Mouse (Mus musculus): Measurements from ENCODE around the gene Cep131. TPM values are rescaled to one million over a fixed set of nuclear protein-coding genes. Genes with fewer than 3 reads are reported as not detected.

The Cep131 gene
- polyA plus RNA-seq, 1 experiment: 19.8 TPM

GRCm38 (mm10) chr11:120067834-120068233 lies 18.8 kb downstream of the Cep131 start:
- TF ChIP-seq POLR2A (IDR thresholded peaks at IDR 0.05; ENCODE audit: borderline replicate concordance, control insufficient read depth, low read depth, low read length) (no peak), CTCF (IDR thresholded peaks at IDR 0.05; ENCODE audit: control insufficient read depth, insufficient read depth, low read length) (no peak)
- H3K4me1 ChIP-seq (ENCODE audit: control insufficient read depth, insufficient read depth, low read length): peaks cover 9% of the 10 kb centered on the region
- WGBS: 87% methylated on average over 17 of the region's 17 CpGs

GRCm38 (mm10) chr11:120065291-120065690 lies 21.3 kb downstream of the Cep131 start:
- WGBS: 21% methylated on average over 10 of the region's 10 CpGs
- Histone ChIP-seq H3K27ac (ENCODE audit: control insufficient read depth, insufficient read depth, low read depth, low read length, poor library complexity) (peak overlapping the region; percentile 93; the same call in 1 of the 2 replicates), H3K4me3 (replicated peaks; ENCODE audit: control insufficient read depth, low read depth, low read length) (peak overlapping the region; percentile 38), H3K4me1 (ENCODE audit: control insufficient read depth, insufficient read depth, low read length) (peaks cover 9% of the 10 kb centered on the region)
- 0 out of 2 replicates have a peak, but pooled peaks have one; percentile 29 for TF ChIP-seq POLR2A (IDR thresholded peaks at IDR 0.05; ENCODE audit: borderline replicate concordance, control insufficient read depth, low read depth, low read length)
- TF ChIP-seq CTCF (IDR thresholded peaks at IDR 0.05; ENCODE audit: control insufficient read depth, insufficient read depth, low read length): peak; percentile 70

More at GRCm38 (mm10) chr11:120067834-120068233, 18.8 kb downstream of the Cep131 start:
- Histone ChIP-seq H3K27ac (ENCODE audit: control insufficient read depth, insufficient read depth, low read depth, low read length, poor library complexity) (no peak overlapping the region), H3K4me3 (replicated peaks; ENCODE audit: control insufficient read depth, low read depth, low read length) (no peak overlapping the region)

GRCm38 (mm10) chr11:120064668-120065040 lies 22.0 kb downstream of the Cep131 start:
- Histone ChIP-seq H3K4me1 (ENCODE audit: control insufficient read depth, insufficient read depth, low read length) (peaks cover 9% of the 10 kb centered on the region), H3K27ac (ENCODE audit: control insufficient read depth, insufficient read depth, low read depth, low read length, poor library complexity) (peak overlapping the region; percentile 93), H3K4me3 (replicated peaks; ENCODE audit: control insufficient read depth, low read depth, low read length) (no peak overlapping the region)
- TF ChIP-seq CTCF (IDR thresholded peaks at IDR 0.05; ENCODE audit: control insufficient read depth, insufficient read depth, low read length): no peak
- WGBS: 85% methylated on average over 11 of the region's 11 CpGs

- WGBS: 45% methylated on average over 13 of the region's 13 CpGs
- Histone ChIP-seq H3K4me3 (replicated peaks; ENCODE audit: control insufficient read depth, low read depth, low read length) (no peak overlapping the region), H3K4me1 (ENCODE audit: control insufficient read depth, insufficient read depth, low read length) (peaks cover 9% of the 10 kb centered on the region), H3K27ac (ENCODE audit: control insufficient read depth, insufficient read depth, low read depth, low read length, poor library complexity) (peak overlapping the region; percentile 93)
- no peak; the same call in 1 of the 2 replicates for TF ChIP-seq POLR2A (IDR thresholded peaks at IDR 0.05; ENCODE audit: borderline replicate concordance, control insufficient read depth, low read depth, low read length)
Observed at GRCm38 (mm10) chr11:120064006-120064667, 22.5 kb downstream of the Cep131 start.

GRCm38 (mm10) chr11:120063326-120063725 lies 23.3 kb downstream of the Cep131 start:
- Histone ChIP-seq H3K27ac (ENCODE audit: control insufficient read depth, insufficient read depth, low read depth, low read length, poor library complexity) (peak overlapping the region; percentile 67), H3K4me1 (ENCODE audit: control insufficient read depth, insufficient read depth, low read length) (peaks cover 9% of the 10 kb centered on the region), H3K4me3 (replicated peaks; ENCODE audit: control insufficient read depth, low read depth, low read length) (no peak overlapping the region)
- WGBS: 56% methylated on average over 5 of the region's 5 CpGs
- no peak for TF ChIP-seq CTCF (IDR thresholded peaks at IDR 0.05; ENCODE audit: control insufficient read depth, insufficient read depth, low read length)
- TF ChIP-seq POLR2A (IDR thresholded peaks at IDR 0.05; ENCODE audit: borderline replicate concordance, control insufficient read depth, low read depth, low read length): no peak

- WGBS: 72% methylated on average over 8 of the region's 8 CpGs
Observed at GRCm38 (mm10) chr11:120060634-120061033, 26.0 kb downstream of the Cep131 start.

GRCm38 (mm10) chr11:120055953-120056732 lies 30.5 kb downstream of the Cep131 start:
- no peak overlapping the region for H3K27ac ChIP-seq (ENCODE audit: control insufficient read depth, insufficient read depth, low read depth, low read length, poor library complexity)
- H3K4me1 ChIP-seq (ENCODE audit: control insufficient read depth, insufficient read depth, low read length): no peaks in the 10 kb centered on the region; the same call in 1 of the 2 replicates
- 83% methylated on average over 12 of the region's 12 CpGs for WGBS
- no peak for TF ChIP-seq POLR2A (IDR thresholded peaks at IDR 0.05; ENCODE audit: borderline replicate concordance, control insufficient read depth, low read depth, low read length)
- TF ChIP-seq CTCF (IDR thresholded peaks at IDR 0.05; ENCODE audit: control insufficient read depth, insufficient read depth, low read length): no peak
- no peak overlapping the region for H3K4me3 ChIP-seq (replicated peaks; ENCODE audit: control insufficient read depth, low read depth, low read length)

More at GRCm38 (mm10) chr11:120060634-120061033, 26.0 kb downstream of the Cep131 start:
- Histone ChIP-seq H3K4me3 (replicated peaks; ENCODE audit: control insufficient read depth, low read depth, low read length) (no peak overlapping the region), H3K27ac (ENCODE audit: control insufficient read depth, insufficient read depth, low read depth, low read length, poor library complexity) (no peak overlapping the region), H3K4me1 (ENCODE audit: control insufficient read depth, insufficient read depth, low read length) (peaks cover 9% of the 10 kb centered on the region)
- no peak for TF ChIP-seq POLR2A (IDR thresholded peaks at IDR 0.05; ENCODE audit: borderline replicate concordance, control insufficient read depth, low read depth, low read length)
- no peak for TF ChIP-seq CTCF (IDR thresholded peaks at IDR 0.05; ENCODE audit: control insufficient read depth, insufficient read depth, low read length)

GRCm38 (mm10) chr11:120053846-120054245 lies 32.8 kb downstream of the Cep131 start:
- H3K27ac ChIP-seq (ENCODE audit: control insufficient read depth, insufficient read depth, low read depth, low read length, poor library complexity): no peak overlapping the region
- 87% methylated on average over 4 of the region's 4 CpGs for WGBS
- H3K4me3 ChIP-seq (replicated peaks; ENCODE audit: control insufficient read depth, low read depth, low read length): no peak overlapping the region
- no peaks in the 10 kb centered on the region; the same call in 1 of the 2 replicates for H3K4me1 ChIP-seq (ENCODE audit: control insufficient read depth, insufficient read depth, low read length)
- TF ChIP-seq CTCF (IDR thresholded peaks at IDR 0.05; ENCODE audit: control insufficient read depth, insufficient read depth, low read length) (no peak), POLR2A (IDR thresholded peaks at IDR 0.05; ENCODE audit: borderline replicate concordance, control insufficient read depth, low read depth, low read length) (no peak)

Measured in bone marrow, adult 2 months (tissue).